Mouse (Mus musculus): ENCODE measurements at regions not wholly inside any gene's neighbourhood (a gene's known extent, or its start where the extent isn't known, plus 50 kb on each side); places are given as distances from the start of the nearest gene placed in this dataset.

GRCm38 (mm10) chr11:112839721-112840494 is 57.9 kb downstream of the Sox9 start:
- peak overlapping the region; percentile 66 for H3K27ac ChIP-seq (ENCODE audit: low read depth, low read length)
- H3K4me2 ChIP-seq (ENCODE audit: low read depth), result 0 out of 2 replicates have a peak overlapping the region, but pooled peaks have one; percentile 17
- H3K27me3 ChIP-seq (ENCODE audit: control insufficient read depth, insufficient read depth, low read length), result no peaks in the 10 kb centered on the region
- WGBS, result 16% methylated on average over 10 of the region's 10 CpGs
- H3K4me3 ChIP-seq (ENCODE audit: low read depth, low read length), result no peak overlapping the region
- H3K4me1 ChIP-seq (ENCODE audit: control insufficient read depth, insufficient read depth, low read length), result peaks cover 5% of the 10 kb centered on the region; the same call in 1 of the 2 replicates
- DNase-seq (ENCODE audit: low spot score) (peak; percentile 26), ATAC-seq (ENCODE audit: insufficient read depth, low FRiP score, low TSS enrichment) (peak; percentile 46)
- H3K9me3 ChIP-seq (ENCODE audit: control insufficient read depth, low read length), result no peaks in the 10 kb centered on the region
- no peaks in the 10 kb centered on the region for H3K36me3 ChIP-seq (ENCODE audit: control insufficient read depth, insufficient read depth, low read length)
- H3K9ac ChIP-seq (ENCODE audit: low read length), result no peak overlapping the region

DNA sequence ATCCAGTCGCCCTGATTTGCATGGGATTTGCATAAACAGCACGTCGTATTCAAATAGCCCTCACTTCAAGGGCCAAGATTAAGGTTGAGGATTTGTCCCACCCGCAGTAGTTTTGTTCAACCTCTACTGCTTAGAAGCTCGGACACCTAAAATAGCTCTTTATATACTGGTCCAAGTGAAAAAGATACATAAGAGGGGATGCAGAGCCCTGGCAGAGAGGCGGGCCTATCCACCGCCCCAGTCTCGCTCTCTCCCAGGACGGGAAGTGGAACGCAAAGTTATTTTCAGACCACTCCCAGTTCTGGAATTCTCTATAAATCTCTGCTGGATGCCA is 58.4 kb downstream of the Sox9 start:
- peaks cover 3% of the 10 kb centered on the region; the same call in 1 of the 2 replicates for H3K4me1 ChIP-seq (ENCODE audit: control insufficient read depth, insufficient read depth, low read length)
- peak; percentile 63 for ATAC-seq (ENCODE audit: insufficient read depth, low FRiP score, low TSS enrichment)
- H3K9ac ChIP-seq (ENCODE audit: low read length), result no peak overlapping the region
- 11% methylated on average over 10 of the region's 10 CpGs for WGBS
- H3K36me3 ChIP-seq (ENCODE audit: control insufficient read depth, insufficient read depth, low read length), result no peaks in the 10 kb centered on the region
- peak overlapping the region; percentile 66; the same call in 1 of the 2 replicates for H3K27ac ChIP-seq (ENCODE audit: low read depth, low read length)
- H3K4me2 ChIP-seq (ENCODE audit: low read depth), result no peak overlapping the region
- no peak for DNase-seq (ENCODE audit: low spot score)
- H3K9me3 ChIP-seq (ENCODE audit: control insufficient read depth, low read length), result no peaks in the 10 kb centered on the region
- no peaks in the 10 kb centered on the region for H3K27me3 ChIP-seq (ENCODE audit: control insufficient read depth, insufficient read depth, low read length)
- H3K4me3 ChIP-seq (ENCODE audit: low read depth, low read length), result no peak overlapping the region

- ATAC-seq (ENCODE audit: insufficient read depth, low FRiP score, low TSS enrichment), result no peak
- no peaks in the 10 kb centered on the region for H3K36me3 ChIP-seq (ENCODE audit: control insufficient read depth, insufficient read depth, low read length)
- no peak overlapping the region for H3K4me2 ChIP-seq (ENCODE audit: low read depth)
- DNase-seq (ENCODE audit: low spot score), result no peak
- no peak overlapping the region for H3K9ac ChIP-seq (ENCODE audit: low read length)
- peaks cover 3% of the 10 kb centered on the region; the same call in 1 of the 2 replicates for H3K4me1 ChIP-seq (ENCODE audit: control insufficient read depth, insufficient read depth, low read length)
- no peaks in the 10 kb centered on the region for H3K27me3 ChIP-seq (ENCODE audit: control insufficient read depth, insufficient read depth, low read length)
- no peak overlapping the region for H3K4me3 ChIP-seq (ENCODE audit: low read depth, low read length)
- 86% methylated on average over 8 of the region's 8 CpGs for WGBS
- no peaks in the 10 kb centered on the region for H3K9me3 ChIP-seq (ENCODE audit: control insufficient read depth, low read length)
- no peak overlapping the region for H3K27ac ChIP-seq (ENCODE audit: low read depth, low read length)
These were observed 62.4 kb downstream of the Sox9 start for GRCm38 (mm10) chr11:112844258-112844901.

DNA sequence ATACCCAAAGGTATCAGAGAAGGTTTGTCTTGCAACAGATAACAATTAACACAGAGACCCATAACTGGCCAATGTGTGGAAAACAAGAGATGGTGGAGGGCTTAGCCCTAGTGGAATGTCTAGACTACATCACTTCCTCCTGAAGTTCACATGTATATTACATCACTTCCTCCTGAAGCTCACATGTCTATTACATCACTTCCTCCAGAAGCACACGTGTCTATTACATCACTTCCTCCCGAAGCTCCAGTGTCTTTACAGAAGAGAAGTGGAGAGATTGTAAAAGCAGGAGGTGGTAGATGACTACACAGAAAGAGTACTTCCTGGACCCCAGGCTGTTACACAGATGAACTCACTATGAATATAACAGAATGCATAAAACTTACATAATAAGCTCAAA is 65.1 kb downstream of the Sox9 start:
- Histone ChIP-seq H3K9me3 (ENCODE audit: control insufficient read depth, low read length) (no peaks in the 10 kb centered on the region), H3K36me3 (ENCODE audit: control insufficient read depth, insufficient read depth, low read length) (no peaks in the 10 kb centered on the region), H3K27me3 (ENCODE audit: control insufficient read depth, insufficient read depth, low read length) (no peaks in the 10 kb centered on the region), H3K27ac (ENCODE audit: low read depth, low read length) (no peak overlapping the region), H3K4me1 (ENCODE audit: control insufficient read depth, insufficient read depth, low read length) (no peaks in the 10 kb centered on the region), H3K4me3 (ENCODE audit: low read depth, low read length) (no peak overlapping the region), H3K9ac (ENCODE audit: low read length) (no peak overlapping the region), H3K4me2 (ENCODE audit: low read depth) (no peak overlapping the region)
- 89% methylated on average over 2 of the region's 2 CpGs for WGBS
- no peak for ATAC-seq (ENCODE audit: insufficient read depth, low FRiP score, low TSS enrichment)
- no peak for DNase-seq (ENCODE audit: low spot score)

- no peak overlapping the region for H3K4me2 ChIP-seq (ENCODE audit: low read depth)
- no peaks in the 10 kb centered on the region for H3K9me3 ChIP-seq (ENCODE audit: control insufficient read depth, low read length)
- ATAC-seq (ENCODE audit: insufficient read depth, low FRiP score, low TSS enrichment), result no peak
- WGBS, result 83% methylated on average over 3 of the region's 3 CpGs
- no peaks in the 10 kb centered on the region for H3K4me1 ChIP-seq (ENCODE audit: control insufficient read depth, insufficient read depth, low read length)
- H3K4me3 ChIP-seq (ENCODE audit: low read depth, low read length), result no peak overlapping the region
- no peaks in the 10 kb centered on the region for H3K27me3 ChIP-seq (ENCODE audit: control insufficient read depth, insufficient read depth, low read length)
- no peak for DNase-seq (ENCODE audit: low spot score)
- no peak overlapping the region for H3K9ac ChIP-seq (ENCODE audit: low read length)
- no peaks in the 10 kb centered on the region for H3K36me3 ChIP-seq (ENCODE audit: control insufficient read depth, insufficient read depth, low read length)
- no peak overlapping the region for H3K27ac ChIP-seq (ENCODE audit: low read depth, low read length)
These were observed 65.8 kb downstream of the Sox9 start for GRCm38 (mm10) chr11:112847851-112848250.

DNA sequence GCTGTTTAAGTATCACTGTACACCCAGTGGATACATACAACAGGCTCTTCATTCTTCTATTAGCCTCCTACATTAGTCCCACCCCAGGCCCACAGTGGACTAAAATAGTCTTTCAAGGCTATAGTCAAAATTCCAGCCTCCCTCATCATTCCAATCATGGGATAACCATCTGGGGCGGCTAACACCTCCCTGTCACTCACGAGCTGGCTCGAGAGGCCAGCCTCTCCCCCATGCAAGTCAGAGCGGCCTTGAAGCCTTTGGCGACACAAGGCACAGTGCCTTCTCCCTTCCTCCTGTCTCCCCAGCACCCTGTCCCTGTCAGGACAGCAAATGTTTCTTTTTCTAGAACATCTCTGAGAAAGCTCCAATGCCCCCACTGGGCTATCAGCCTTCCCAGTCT is 68.0 kb downstream of the Sox9 start:
- no peak overlapping the region for H3K9ac ChIP-seq (ENCODE audit: low read length)
- ATAC-seq (ENCODE audit: insufficient read depth, low FRiP score, low TSS enrichment), result no peak
- H3K4me1 ChIP-seq (ENCODE audit: control insufficient read depth, insufficient read depth, low read length), result no peaks in the 10 kb centered on the region
- DNase-seq (ENCODE audit: low spot score), result no peak
- no peaks in the 10 kb centered on the region for H3K36me3 ChIP-seq (ENCODE audit: control insufficient read depth, insufficient read depth, low read length)
- no peak overlapping the region for H3K4me2 ChIP-seq (ENCODE audit: low read depth)
- no peaks in the 10 kb centered on the region for H3K9me3 ChIP-seq (ENCODE audit: control insufficient read depth, low read length)
- H3K27me3 ChIP-seq (ENCODE audit: control insufficient read depth, insufficient read depth, low read length), result no peaks in the 10 kb centered on the region
- WGBS, result 80% methylated on average over 5 of the region's 5 CpGs
- H3K4me3 ChIP-seq (ENCODE audit: low read depth, low read length), result no peak overlapping the region
- H3K27ac ChIP-seq (ENCODE audit: low read depth, low read length), result no peak overlapping the region

DNA sequence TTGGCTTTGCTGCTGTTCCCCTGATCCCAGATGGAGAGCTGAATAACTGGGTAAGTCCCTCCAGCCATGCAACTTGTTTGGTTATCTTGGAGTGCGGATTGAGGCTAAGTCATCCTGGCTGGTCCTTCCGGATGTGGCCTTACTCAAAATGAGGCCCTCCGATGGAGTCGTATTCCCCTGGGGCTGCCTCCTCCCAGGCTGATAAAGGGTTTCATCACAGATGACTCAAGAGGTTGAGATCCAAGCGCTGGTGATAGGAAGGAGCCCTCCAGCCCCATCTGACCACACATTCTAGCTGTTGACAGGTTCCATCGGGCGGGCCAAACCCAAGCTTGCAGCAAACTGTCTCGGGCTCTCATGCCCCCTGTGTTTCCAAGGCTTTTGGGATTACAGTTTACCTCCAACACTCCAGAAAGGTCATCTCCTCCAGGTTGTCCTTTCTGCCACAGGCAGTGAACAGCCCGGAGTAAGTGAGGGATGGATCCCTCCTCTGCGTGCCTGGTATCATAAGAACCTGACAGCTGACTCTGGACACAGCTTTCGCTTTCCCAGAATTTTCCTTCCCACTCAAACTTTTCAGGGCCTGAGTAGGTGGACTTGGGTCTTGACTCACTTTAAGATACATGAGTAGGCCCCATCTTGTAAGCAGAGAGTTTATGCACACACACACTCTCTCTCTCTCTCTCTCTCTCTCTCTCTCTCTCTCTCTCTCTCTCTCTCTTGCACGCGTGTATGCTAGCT is 68.7 kb downstream of the Sox9 start:
- no peaks in the 10 kb centered on the region for H3K27me3 ChIP-seq (ENCODE audit: control insufficient read depth, insufficient read depth, low read length)
- no peak overlapping the region for H3K4me3 ChIP-seq (ENCODE audit: low read depth, low read length)
- no peak overlapping the region for H3K27ac ChIP-seq (ENCODE audit: low read depth, low read length)
- ATAC-seq (ENCODE audit: insufficient read depth, low FRiP score, low TSS enrichment) (no peak), DNase-seq (ENCODE audit: low spot score) (no peak)
- H3K9me3 ChIP-seq (ENCODE audit: control insufficient read depth, low read length), result no peaks in the 10 kb centered on the region
- no peaks in the 10 kb centered on the region for H3K4me1 ChIP-seq (ENCODE audit: control insufficient read depth, insufficient read depth, low read length)
- no peaks in the 10 kb centered on the region for H3K36me3 ChIP-seq (ENCODE audit: control insufficient read depth, insufficient read depth, low read length)
- 87% methylated on average over 13 of the region's 13 CpGs for WGBS
- no peak overlapping the region for H3K9ac ChIP-seq (ENCODE audit: low read length)
- no peak overlapping the region for H3K4me2 ChIP-seq (ENCODE audit: low read depth)

GRCm38 (mm10) chr11:112851321-112851720 is 69.3 kb downstream of the Sox9 start:
- no peak overlapping the region for H3K27ac ChIP-seq (ENCODE audit: low read depth, low read length)
- H3K36me3 ChIP-seq (ENCODE audit: control insufficient read depth, insufficient read depth, low read length), result no peaks in the 10 kb centered on the region
- no peak for ATAC-seq (ENCODE audit: insufficient read depth, low FRiP score, low TSS enrichment)
- DNase-seq (ENCODE audit: low spot score), result no peak
- H3K9me3 ChIP-seq (ENCODE audit: control insufficient read depth, low read length), result no peaks in the 10 kb centered on the region
- H3K27me3 ChIP-seq (ENCODE audit: control insufficient read depth, insufficient read depth, low read length), result no peaks in the 10 kb centered on the region
- H3K4me1 ChIP-seq (ENCODE audit: control insufficient read depth, insufficient read depth, low read length), result no peaks in the 10 kb centered on the region
- no peak overlapping the region for H3K9ac ChIP-seq (ENCODE audit: low read length)
- H3K4me3 ChIP-seq (ENCODE audit: low read depth, low read length), result no peak overlapping the region
- H3K4me2 ChIP-seq (ENCODE audit: low read depth), result no peak overlapping the region
- 85% methylated on average over 9 of the region's 9 CpGs for WGBS
